Mouse (Mus musculus) kidney, postnatal 36 days (tissue): ENCODE measurements at regions not wholly inside any gene's neighbourhood (a gene's known extent, or its start where the extent isn't known, plus 50 kb on each side); places are given as distances from the start of the nearest gene placed in this dataset.
"Not testable (repeated sequence)": the region's sequence is repeated elsewhere in the genome, so short reads cannot be mapped to it uniquely, and the experiment has no call there.

Experiments
- DNase-seq, 2 experiments: peaks; one replicate each; pipeline ENCODE4 v3.0.0; 2021 to 2022; ENCODE audit warnings: mixed read lengths in 2 of 2

- no peak for DNase-seq
These were observed 536.5 kb downstream of the Bckdhb start for GRCm38 (mm10) chr9:84461441-84461840.

DNA sequence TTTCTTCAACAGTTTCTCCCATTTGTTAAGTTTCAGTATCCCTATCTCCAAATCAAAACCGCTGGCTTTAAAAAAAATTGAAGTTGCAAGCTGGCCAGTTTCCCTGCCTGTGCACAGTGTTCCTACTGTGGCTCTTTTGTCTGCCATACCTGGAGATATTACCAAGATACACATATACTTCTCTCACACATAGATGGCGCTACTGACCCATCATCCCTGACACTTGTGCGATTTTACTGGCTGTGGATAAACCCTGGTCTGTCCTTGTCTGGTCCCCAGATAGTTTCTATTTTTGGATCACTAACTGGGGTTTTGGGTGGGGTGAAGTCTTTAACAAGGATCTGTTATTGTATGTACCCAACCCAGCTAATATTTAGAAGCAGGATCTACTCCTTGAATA, 541.8 kb downstream of the Bckdhb start:
- peak; percentile 49 to 51 for DNase-seq

DNA sequence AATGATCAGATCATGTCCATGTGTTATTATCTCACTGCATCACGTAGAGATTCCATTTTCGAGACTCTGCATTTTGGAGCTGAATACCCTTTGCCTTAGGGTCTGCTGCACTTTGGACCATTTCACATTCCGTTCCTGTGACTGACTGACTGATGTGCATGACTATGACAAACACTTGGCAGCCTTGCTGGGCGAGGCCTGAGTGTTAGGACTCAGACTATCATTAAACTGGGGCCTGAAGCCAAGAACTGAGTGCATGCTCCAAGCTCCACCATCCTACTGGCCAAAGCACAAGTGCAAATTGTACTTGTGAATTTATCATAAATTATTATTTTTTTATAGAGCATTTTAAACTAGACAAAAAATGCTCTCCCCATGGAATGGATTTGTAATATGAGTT, 547.8 kb downstream of the Bckdhb start:
- DNase-seq: peak; percentile 32 to 78

GRCm38 (mm10) chr9:84475906-84476305, 551.0 kb downstream of the Bckdhb start:
- DNase-seq: no peak

- no peak for DNase-seq
These were observed 574.6 kb downstream of the Bckdhb start for GRCm38 (mm10) chr9:84499507-84499906.

- not testable (repeated sequence) for DNase-seq
These were observed 578.0 kb downstream of the Bckdhb start for GRCm38 (mm10) chr9:84502981-84503380.

DNA sequence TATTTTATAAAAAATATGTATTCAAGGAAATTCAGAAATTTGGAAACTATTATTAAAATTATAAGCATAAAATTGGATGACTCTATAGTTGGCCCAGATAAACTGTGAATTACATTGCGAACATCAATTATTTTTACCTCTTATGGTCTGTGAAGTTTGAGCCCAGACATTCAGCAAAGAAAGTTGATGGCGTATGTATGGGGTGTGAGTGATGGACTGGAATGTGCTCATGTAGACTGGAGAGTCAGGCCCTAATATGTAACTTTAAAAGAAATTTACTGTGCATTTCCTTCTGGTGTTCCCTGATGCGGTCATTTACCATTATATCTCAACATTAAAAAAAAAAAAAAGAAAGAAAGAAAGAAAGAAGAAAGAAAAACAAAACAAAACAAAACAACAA, 592.1 kb downstream of the Bckdhb start:
- DNase-seq: no peak

DNA sequence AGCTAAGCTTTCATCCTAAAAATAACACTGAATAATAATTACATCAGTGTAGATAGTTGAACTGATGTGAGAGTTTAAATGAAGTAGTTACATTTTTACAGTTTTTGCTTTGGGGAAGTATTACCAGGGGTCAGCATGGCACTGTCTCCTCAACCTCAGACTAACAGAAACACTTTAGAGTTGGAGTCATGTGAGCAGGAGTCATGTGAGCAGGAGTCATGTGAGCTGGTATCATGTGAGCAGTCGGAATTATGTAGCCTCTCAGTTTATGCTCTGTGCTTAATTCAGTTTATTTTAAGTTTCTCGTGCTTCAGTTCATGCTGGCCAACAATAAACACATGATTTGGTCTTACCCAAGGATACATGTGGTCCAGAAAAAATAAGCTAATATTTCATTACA, 620.5 kb downstream of the Bckdhb start:
- DNase-seq: no peak

DNA sequence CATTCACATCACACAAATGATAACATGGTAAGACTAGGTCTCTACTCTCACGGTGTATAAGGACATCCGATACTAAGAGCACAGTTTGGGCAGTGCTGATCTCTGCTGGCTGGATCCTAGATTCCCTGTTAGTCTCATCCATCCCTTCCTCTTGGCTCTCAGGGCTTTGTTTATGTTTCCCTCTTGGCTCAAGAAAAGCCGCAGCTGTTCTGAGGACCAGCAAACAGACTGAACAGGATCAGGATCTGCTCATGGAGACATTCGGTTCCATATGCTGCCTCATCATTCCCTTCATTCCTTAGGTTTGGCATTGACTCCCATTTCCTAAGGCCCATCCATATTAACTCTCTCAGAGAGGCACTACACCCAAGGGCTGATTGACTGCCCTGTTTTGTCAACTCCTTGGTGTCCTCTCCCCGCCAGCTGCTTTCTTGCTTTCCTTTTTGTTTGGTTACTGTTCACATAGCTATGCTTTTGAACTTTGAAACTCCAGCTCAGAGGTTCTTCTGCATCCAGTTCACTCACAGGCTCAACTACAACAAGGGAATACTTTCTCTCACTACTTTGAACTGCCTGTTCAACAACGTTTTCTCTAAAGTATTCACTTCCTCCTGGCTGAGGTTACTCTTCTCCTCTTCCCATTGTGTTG, 623.2 kb downstream of the Bckdhb start:
- DNase-seq: peak; percentile 45 to 48

- DNase-seq: no peak
These were observed 630.3 kb downstream of the Bckdhb start for GRCm38 (mm10) chr9:84555237-84555636.

DNA sequence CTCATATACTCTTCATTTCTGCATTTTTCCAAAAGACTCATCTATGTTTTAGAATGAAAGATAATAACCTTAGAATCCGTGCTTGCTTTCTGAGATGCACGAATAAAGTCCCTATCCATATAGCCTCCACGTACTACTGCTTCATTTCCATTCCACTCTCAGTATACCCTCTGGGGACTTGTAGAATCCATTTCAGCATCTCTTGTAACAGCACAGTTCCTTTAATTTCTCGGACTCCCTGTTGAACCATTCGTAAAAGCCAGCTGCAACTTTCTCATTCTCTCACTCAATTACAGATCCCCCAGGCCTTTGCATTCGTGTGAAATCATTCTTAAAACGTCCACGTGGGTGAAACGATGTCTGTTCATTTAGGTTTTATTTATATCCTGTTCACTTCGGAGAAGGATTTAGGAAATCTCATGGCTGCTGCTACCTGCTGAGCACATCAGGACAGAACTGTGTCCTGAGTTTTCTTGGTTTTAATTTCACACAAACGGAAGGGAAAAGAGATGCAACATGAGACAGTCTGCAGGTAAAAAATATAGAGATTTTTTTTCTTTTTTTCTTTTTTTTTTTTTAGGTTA, 631.4 kb downstream of the Bckdhb start:
- no peak for DNase-seq

GRCm38 (mm10) chr9:84558346-84558745, 633.4 kb downstream of the Bckdhb start:
- DNase-seq: peak; percentile 58 to 60

GRCm38 (mm10) chr9:84569533-84569932, 644.6 kb downstream of the Bckdhb start:
- no peak for DNase-seq

GRCm38 (mm10) chr9:84577781-84578180, 652.8 kb downstream of the Bckdhb start:
- DNase-seq: no peak

DNA sequence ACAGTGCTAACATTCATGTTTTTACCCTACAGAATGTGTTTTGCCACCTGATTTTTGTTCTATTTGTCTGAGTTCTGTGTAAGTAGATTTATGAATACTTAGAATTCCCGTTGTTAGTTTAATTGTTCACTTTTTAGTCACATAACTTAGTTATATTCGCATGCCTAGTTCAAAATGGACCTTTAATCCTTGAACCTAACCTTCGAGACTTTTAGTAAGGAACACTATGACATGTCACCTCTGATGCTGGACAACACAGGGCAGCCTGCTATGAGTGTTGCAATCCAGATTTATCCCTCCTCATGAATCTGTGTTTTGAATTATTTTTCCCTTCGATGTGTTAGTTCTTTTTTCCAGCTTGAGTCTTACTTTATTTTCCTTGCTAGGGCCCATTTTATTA, 662.8 kb downstream of the Bckdhb start:
- DNase-seq: peak in 1 of 2 experiments; percentile 9

- DNase-seq: peak; percentile 1 to 36
These were observed 669.8 kb downstream of the Bckdhb start for GRCm38 (mm10) chr9:84594724-84595123.
